ENCODE assay signal across 31 mouse cellular contexts in genomic region chr10:59416623-59417022, GRCm38 (mm10). TPM values are rescaled to one million over a fixed set of nuclear protein-coding genes. Genes with fewer than 3 reads are reported as not detected.
DNase-seq lines count a peak whose midpoint lies in the region; ATAC-seq and TF ChIP-seq lines count a peak whose summit lies in the region.
"Had no signal": no experiment of that assay in that cellular context is flagged by ENCODE, and none has a peak within 500 bp of the region (broad histone marks: within the 10 kb centered on the region; RNA-seq: fewer than 3 reads in every experiment).

No protein-coding gene starts in this region.

- intact Hi-C loops in gastrocnemius, adult 2 months (cut with DNase I) = no loop called here
- intact Hi-C loops in gastrocnemius, postnatal 36 days (cut with DNase I) = no loop called here
- intact Hi-C loops in heart, postnatal 25 days (cut with DNase I) = no loop called here

- TF ChIP-seq CTCF in gastrocnemius, adult 2 months (IDR thresholded peaks at IDR 0.05) = no peak
- TF ChIP-seq CTCF in stomach, postnatal 0 days (IDR thresholded peaks at IDR 0.05; ENCODE audit: low read depth) = no peak

- 48% methylated on average over 3 of the region's 3 CpGs for WGBS in heart, embryonic 16.5 days
- 58% methylated on average over 3 of the region's 3 CpGs for WGBS in stomach, postnatal 0 days

- no peaks in the 10 kb centered on the region for H3K4me1 ChIP-seq in heart, embryonic 16.5 days (ENCODE audit: control insufficient read depth, insufficient read depth, low read length)
- H3K4me1 ChIP-seq in stomach, postnatal 0 days (replicated peaks; ENCODE audit: control insufficient read depth, insufficient read depth) = no peaks in the 10 kb centered on the region
- H3K4me1 ChIP-seq: embryonic facial prominence, embryonic 12.5 days; forebrain, embryonic 10.5 days; hindbrain, embryonic 12.5 days; intestine, embryonic 15.5 days; neural tube, embryonic 15.5 days had no signal

- H3K36me3 ChIP-seq in heart, embryonic 16.5 days (ENCODE audit: control insufficient read depth, insufficient read depth) = no peaks in the 10 kb centered on the region
- no peaks in the 10 kb centered on the region for H3K36me3 ChIP-seq in stomach, postnatal 0 days (ENCODE audit: control insufficient read depth, insufficient read depth, low read length)
- H3K36me3 ChIP-seq: embryonic facial prominence, embryonic 12.5 days; forebrain, embryonic 10.5 days; hindbrain, embryonic 12.5 days; intestine, embryonic 15.5 days; neural tube, embryonic 15.5 days had no signal

- DNase-seq in gastrocnemius, adult 2 months = no peak
- no peak for DNase-seq in gastrocnemius, postnatal 36 days
- DNase-seq in heart, postnatal 25 days (ENCODE audit: low spot score) = no peak
- peak; percentile 29 for DNase-seq in lung, postnatal 10 days
- DNase-seq in lung, postnatal 14 days = no peak
- DNase-seq in stomach, postnatal 0 days (ENCODE audit: low spot score) = no peak
- DNase-seq: adrenal gland, postnatal 14 days; cerebellum, adult 11 months; cerebellum, adult 9-10 months; cerebellum, postnatal 36 days; forebrain, postnatal 0 days; gastrocnemius, postnatal 10 days; heart, postnatal 10 days; kidney, postnatal 36 days; left cerebral cortex, postnatal 4 days; midbrain, embryonic 14.5 days; retina, postnatal 1 day; right cerebral cortex, postnatal 14 days had no signal

- TF ChIP-seq EP300 in stomach, postnatal 0 days (optimal IDR thresholded peaks at IDR 0.05) = no peak

- H3K9me3 ChIP-seq in heart, embryonic 16.5 days (replicated peaks; ENCODE audit: control insufficient read depth, low read length) = no peaks in the 10 kb centered on the region
- H3K9me3 ChIP-seq in stomach, postnatal 0 days (ENCODE audit: control insufficient read depth, low read length) = no peaks in the 10 kb centered on the region
- H3K9me3 ChIP-seq: embryonic facial prominence, embryonic 12.5 days; forebrain, embryonic 10.5 days; hindbrain, embryonic 12.5 days; intestine, embryonic 15.5 days; neural tube, embryonic 15.5 days had no signal

- no peak overlapping the region for H3K4me3 ChIP-seq in gastrocnemius, adult 2 months
- H3K4me3 ChIP-seq in heart, embryonic 16.5 days (ENCODE audit: low read length) = no peak overlapping the region
- H3K4me3 ChIP-seq in stomach, postnatal 0 days (ENCODE audit: low read depth, low read length) = no peak overlapping the region
- H3K4me3 ChIP-seq: embryonic facial prominence, embryonic 12.5 days; forebrain, embryonic 10.5 days; hindbrain, embryonic 12.5 days; intestine, embryonic 15.5 days; layer of hippocampus, adult 2 months; left cerebral cortex, adult 2 months; neural tube, embryonic 15.5 days had no signal

- H3K27me3 ChIP-seq in heart, embryonic 16.5 days (ENCODE audit: control insufficient read depth, insufficient read depth, low read length) = no peaks in the 10 kb centered on the region
- no peaks in the 10 kb centered on the region for H3K27me3 ChIP-seq in stomach, postnatal 0 days (ENCODE audit: control insufficient read depth, insufficient read depth, low read length)
- H3K27me3 ChIP-seq: embryonic facial prominence, embryonic 12.5 days; hindbrain, embryonic 12.5 days; intestine, embryonic 15.5 days; neural tube, embryonic 15.5 days had no signal

- H3K27ac ChIP-seq in gastrocnemius, adult 2 months = peak overlapping the region; percentile 48
- no peak overlapping the region for H3K27ac ChIP-seq in heart, embryonic 16.5 days (ENCODE audit: low read length)
- no peak overlapping the region for H3K27ac ChIP-seq in stomach, postnatal 0 days (replicated peaks)
- H3K27ac ChIP-seq: embryonic facial prominence, embryonic 12.5 days; forebrain, embryonic 10.5 days; hindbrain, embryonic 12.5 days; hindbrain, postnatal 0 days; intestine, embryonic 15.5 days; layer of hippocampus, adult 2 months; left cerebral cortex, adult 2 months; neural tube, embryonic 15.5 days had no signal

- no peak overlapping the region for H3K9ac ChIP-seq in heart, embryonic 16.5 days (ENCODE audit: low read length)
- no peak overlapping the region for H3K9ac ChIP-seq in stomach, postnatal 0 days (ENCODE audit: low read length)
- H3K9ac ChIP-seq: embryonic facial prominence, embryonic 12.5 days; forebrain, postnatal 0 days; hindbrain, embryonic 12.5 days; intestine, embryonic 15.5 days; neural tube, embryonic 15.5 days had no signal

- ATAC-seq in heart, embryonic 16.5 days (replicated peaks; ENCODE audit: extremely low read depth, insufficient read depth, low FRiP score) = peak; percentile 55; the same call in 1 of the 2 replicates
- ATAC-seq in stomach, postnatal 0 days (ENCODE audit: low FRiP score, low TSS enrichment) = no peak
- ATAC-seq: forebrain, postnatal 0 days; hindbrain, postnatal 0 days; intestine, embryonic 15.5 days had no signal

- H3K4me2 ChIP-seq in heart, embryonic 16.5 days (ENCODE audit: low read depth, low read length) = no peak overlapping the region
- no peak overlapping the region for H3K4me2 ChIP-seq in stomach, postnatal 0 days (replicated peaks; ENCODE audit: low read depth)
- H3K4me2 ChIP-seq: embryonic facial prominence, embryonic 12.5 days; hindbrain, embryonic 12.5 days; intestine, embryonic 15.5 days; liver, embryonic 11.5 days; neural tube, embryonic 15.5 days had no signal

RNA-seq across cellular contexts. Expression of gene Pla2g12b, which starts 13.2 kb away (rescaled TPM):
- total RNA-seq in gastrocnemius, adult 2 months (2021) = not detected
- not detected for total RNA-seq in gastrocnemius, postnatal 36 days (2021)
- polyA plus RNA-seq in heart, embryonic 16.5 days (2015; fragmentation: Nextera tagmentation; extraction: Ambion mirVana) = 0.30 TPM in 1 of 2 replicates, not detected in the other
- not detected for total RNA-seq in heart, postnatal 25 days (2021)
- 34.6 and 38.5 TPM in 2 replicates for polyA plus RNA-seq in stomach, postnatal 0 days (2015; fragmentation: Nextera tagmentation; extraction: Ambion mirVana)
- total RNA-seq: forebrain, postnatal 0 days; granulocyte monocyte progenitor cell, adult 5-6 weeks; heart, postnatal 10 days; hindbrain, postnatal 0 days; layer of hippocampus, adult 2 months; layer of hippocampus, postnatal 14 days; left cerebral cortex, adult 2 months; left cerebral cortex, postnatal 4 days; MEL had no signal
- polyA plus RNA-seq: embryonic facial prominence, embryonic 12.5 days; forebrain, embryonic 10.5 days; forebrain, postnatal 0 days; hindbrain, embryonic 12.5 days; hindbrain, postnatal 0 days; midbrain, embryonic 14.5 days; neural tube, embryonic 15.5 days had no signal

RNA-seq across cellular contexts. Expression of gene Gm10273, which starts 21.2 kb away (rescaled TPM):
- total RNA-seq in gastrocnemius, adult 2 months (2021) = 100 to 1,000 TPM; 149 to 171 TPM
- total RNA-seq in gastrocnemius, postnatal 36 days (2021) = 100 to 1,000 TPM in 1 of 2 experiments, 10 to 100 TPM in 1; 85.4 to 136 TPM
- 5.9 and 65.1 TPM in 2 replicates for polyA plus RNA-seq in heart, embryonic 16.5 days (2015; fragmentation: Nextera tagmentation; extraction: Ambion mirVana)
- total RNA-seq in heart, postnatal 25 days (2021) = 100 to 1,000 TPM; 130 to 168 TPM
- 1.4 and 3.6 TPM in 2 replicates for polyA plus RNA-seq in stomach, postnatal 0 days (2015; fragmentation: Nextera tagmentation; extraction: Ambion mirVana)
- polyA plus RNA-seq: hindbrain, embryonic 12.5 days had no signal

RNA-seq across cellular contexts. Expression of gene Oit3, which starts 25.0 kb away (rescaled TPM):
- total RNA-seq in gastrocnemius, adult 2 months (2021) = under 1 TPM in 1 of 2 experiments, not detected in 1; 0.11 TPM
- total RNA-seq in gastrocnemius, postnatal 36 days (2021) = under 1 TPM; 0.12 to 0.26 TPM
- polyA plus RNA-seq in heart, embryonic 16.5 days (2015; fragmentation: Nextera tagmentation; extraction: Ambion mirVana) = 4.1 and 4.7 TPM in 2 replicates
- not detected for total RNA-seq in heart, postnatal 25 days (2021)
- 0.28 and 0.29 TPM in 2 replicates for polyA plus RNA-seq in stomach, postnatal 0 days (2015; fragmentation: Nextera tagmentation; extraction: Ambion mirVana)
- total RNA-seq: hindbrain, postnatal 0 days; MEL had no signal
